Mouse (Mus musculus): ENCODE results near the gene Mindy1. TPM values are rescaled to one million over a fixed set of nuclear protein-coding genes. Genes with fewer than 3 reads are reported as not detected.

Mindy1 gene
- polyA plus RNA-seq, 1 experiment = 96.8 TPM

- H3K27me3 ChIP-seq (ENCODE audit: control insufficient read depth, insufficient read depth, low read length) = no peaks in the 10 kb centered on the region
- TF ChIP-seq POLR2A (IDR thresholded peaks at IDR 0.05; ENCODE audit: borderline replicate concordance, insufficient read depth, low read length) (no peak), CTCF (IDR thresholded peaks at IDR 0.05; ENCODE audit: borderline replicate concordance, insufficient read depth, low read depth, low read length) (no peak)
- H3K4me1 ChIP-seq (ENCODE audit: control insufficient read depth, insufficient read depth, low read length) = peaks cover 19% of the 10 kb centered on the region
- H3K4me3 ChIP-seq (replicated peaks; ENCODE audit: insufficient read depth, low read depth, low read length) = no peak overlapping the region
- no peak overlapping the region for H3K27ac ChIP-seq (ENCODE audit: insufficient read depth, low read length)
- no peak for DNase-seq
- 78% methylated on average over 3 of the region's 3 CpGs for WGBS
Observed at GRCm38 (mm10) chr3:95287541-95287940, 6.4 kb downstream of the Mindy1 start.

DNA sequence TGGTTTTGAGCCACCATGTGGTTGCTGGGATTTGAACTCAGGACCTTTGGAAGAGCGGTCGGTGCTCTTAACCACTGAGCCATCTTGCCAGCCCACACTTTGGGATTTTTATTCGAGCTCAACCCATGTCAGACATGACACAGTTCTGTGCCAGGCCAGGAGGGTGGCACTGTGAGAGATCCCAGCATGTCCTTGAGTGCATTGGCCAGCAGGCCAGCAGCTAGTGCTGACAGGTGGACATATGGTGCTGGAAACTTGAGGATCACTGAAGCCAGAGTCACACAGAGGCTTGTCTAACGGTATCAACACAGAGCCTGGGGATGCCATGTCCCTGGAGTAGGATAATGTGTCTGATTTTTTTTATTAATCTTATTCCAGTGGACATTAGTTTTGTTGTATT is 8.3 kb downstream of the Mindy1 start:
- no peak overlapping the region for H3K27ac ChIP-seq (ENCODE audit: insufficient read depth, low read length)
- 16% methylated on average over 4 of the region's 4 CpGs for WGBS
- H3K4me3 ChIP-seq (replicated peaks; ENCODE audit: insufficient read depth, low read depth, low read length) = no peak overlapping the region
- peaks cover 23% of the 10 kb centered on the region for H3K4me1 ChIP-seq (ENCODE audit: control insufficient read depth, insufficient read depth, low read length)
- TF ChIP-seq POLR2A (IDR thresholded peaks at IDR 0.05; ENCODE audit: borderline replicate concordance, insufficient read depth, low read length) (no peak), CTCF (IDR thresholded peaks at IDR 0.05; ENCODE audit: borderline replicate concordance, insufficient read depth, low read depth, low read length) (no peak)
- DNase-seq = peak; percentile 82 to 93
- H3K27me3 ChIP-seq (ENCODE audit: control insufficient read depth, insufficient read depth, low read length) = no peaks in the 10 kb centered on the region

DNA sequence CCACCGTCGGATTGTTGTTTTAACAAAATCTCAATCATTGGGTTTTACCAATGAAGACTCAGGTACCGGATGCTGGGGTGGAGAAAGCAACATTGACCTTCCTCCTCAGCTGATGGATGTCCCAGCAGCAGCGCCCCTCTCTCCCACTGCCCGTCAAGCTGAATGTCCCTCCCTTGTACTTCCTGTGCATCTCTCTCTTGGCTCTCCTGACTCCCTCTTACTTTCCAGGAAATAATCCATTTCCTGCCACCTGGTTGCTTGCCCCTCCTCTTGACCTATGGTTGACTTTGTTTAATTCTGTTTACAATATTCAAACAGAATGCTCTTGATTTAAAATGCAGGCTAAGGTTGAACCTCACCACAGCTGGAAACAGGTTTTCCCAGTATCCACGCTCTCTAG is 9.0 kb downstream of the Mindy1 start:
- Histone ChIP-seq H3K4me3 (replicated peaks; ENCODE audit: insufficient read depth, low read depth, low read length) (no peak overlapping the region), H3K27me3 (ENCODE audit: control insufficient read depth, insufficient read depth, low read length) (no peaks in the 10 kb centered on the region), H3K27ac (ENCODE audit: insufficient read depth, low read length) (no peak overlapping the region), H3K4me1 (ENCODE audit: control insufficient read depth, insufficient read depth, low read length) (peaks cover 23% of the 10 kb centered on the region)
- 47% methylated on average over 6 of the region's 6 CpGs for WGBS
- DNase-seq = no peak
- TF ChIP-seq CTCF (IDR thresholded peaks at IDR 0.05; ENCODE audit: borderline replicate concordance, insufficient read depth, low read depth, low read length) (no peak), POLR2A (IDR thresholded peaks at IDR 0.05; ENCODE audit: borderline replicate concordance, insufficient read depth, low read length) (no peak)

DNA sequence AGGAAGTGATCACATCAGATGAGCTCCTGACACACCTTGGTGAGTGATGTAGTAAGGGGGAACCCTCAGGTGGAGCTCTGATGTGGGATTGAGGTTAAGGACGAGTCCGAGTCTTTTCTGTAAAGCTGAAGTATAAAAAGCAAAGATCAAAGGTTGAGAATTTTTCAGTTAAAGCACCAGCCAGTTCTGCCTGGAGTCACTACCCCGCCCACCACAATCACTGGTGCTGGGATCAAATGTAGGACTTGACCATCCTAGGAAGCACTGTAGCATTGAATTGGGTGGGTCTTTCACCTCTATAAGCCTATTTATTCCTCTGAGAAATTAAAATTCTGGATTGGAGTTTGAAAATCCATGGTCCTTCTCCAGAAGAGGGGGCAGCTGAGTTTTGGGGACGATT is 9.9 kb downstream of the Mindy1 start:
- WGBS = 85% methylated on average over 4 of the region's 4 CpGs
- no peak for TF ChIP-seq POLR2A (IDR thresholded peaks at IDR 0.05; ENCODE audit: borderline replicate concordance, insufficient read depth, low read length)
- no peak for TF ChIP-seq CTCF (IDR thresholded peaks at IDR 0.05; ENCODE audit: borderline replicate concordance, insufficient read depth, low read depth, low read length)
- no peak overlapping the region for H3K4me3 ChIP-seq (replicated peaks; ENCODE audit: insufficient read depth, low read depth, low read length)
- H3K27ac ChIP-seq (ENCODE audit: insufficient read depth, low read length) = no peak overlapping the region
- no peaks in the 10 kb centered on the region for H3K27me3 ChIP-seq (ENCODE audit: control insufficient read depth, insufficient read depth, low read length)
- peaks cover 21% of the 10 kb centered on the region for H3K4me1 ChIP-seq (ENCODE audit: control insufficient read depth, insufficient read depth, low read length)
- DNase-seq = no peak

DNA sequence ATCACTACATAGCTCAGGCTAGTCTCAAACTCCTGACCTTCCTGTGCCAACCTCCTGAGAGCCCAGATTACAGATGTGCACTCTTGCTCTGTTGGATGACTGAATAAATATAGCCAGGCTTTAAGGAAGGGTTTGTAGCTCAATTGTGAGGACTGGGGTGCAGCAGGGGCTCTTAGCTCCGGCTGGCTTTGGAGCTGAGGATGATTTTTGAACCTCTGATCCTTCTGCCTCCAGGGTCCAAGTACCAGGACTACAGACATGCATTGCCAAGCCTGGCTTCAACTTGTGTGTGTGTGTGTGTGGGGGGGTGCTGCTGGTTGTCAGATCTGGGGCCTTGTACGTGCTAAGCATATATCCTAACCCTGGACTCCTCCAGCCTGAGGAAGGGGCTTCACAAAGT is 11.8 kb downstream of the Mindy1 start:
- DNase-seq = no peak

DNA sequence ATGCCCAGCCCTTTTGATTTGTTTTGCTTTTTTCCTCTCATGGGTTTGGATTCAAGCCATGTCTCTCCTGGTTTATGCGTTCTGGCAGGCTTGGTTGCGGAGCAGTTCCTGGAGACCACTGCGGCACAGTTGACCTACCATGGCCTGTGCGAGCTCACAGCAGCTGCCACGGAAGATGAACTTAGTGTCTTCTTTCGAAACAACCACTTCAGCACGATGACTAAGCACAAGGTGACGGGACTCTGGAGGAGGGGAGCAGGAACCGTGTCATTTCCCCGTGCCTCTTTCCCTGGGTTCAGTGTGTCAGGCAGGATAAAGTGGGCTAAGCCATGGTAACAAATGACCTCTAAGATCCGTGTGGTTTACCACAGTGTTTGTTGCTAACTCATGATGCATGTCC is 12.4 kb downstream of the Mindy1 start:
- DNase-seq = no peak
- TF ChIP-seq POLR2A (IDR thresholded peaks at IDR 0.05; ENCODE audit: borderline replicate concordance, insufficient read depth, low read length) = no peak
- TF ChIP-seq CTCF (IDR thresholded peaks at IDR 0.05; ENCODE audit: borderline replicate concordance, insufficient read depth, low read depth, low read length) = no peak
- no peak overlapping the region for H3K4me3 ChIP-seq (replicated peaks; ENCODE audit: insufficient read depth, low read depth, low read length)
- 38% methylated on average over 11 of the region's 11 CpGs for WGBS
- H3K27ac ChIP-seq (ENCODE audit: insufficient read depth, low read length) = no peak overlapping the region
- peaks cover 12% of the 10 kb centered on the region for H3K4me1 ChIP-seq (ENCODE audit: control insufficient read depth, insufficient read depth, low read length)
- no peaks in the 10 kb centered on the region for H3K27me3 ChIP-seq (ENCODE audit: control insufficient read depth, insufficient read depth, low read length)

More for the DNA sequence above, 11.8 kb downstream of the Mindy1 start:
- H3K4me1 ChIP-seq (ENCODE audit: control insufficient read depth, insufficient read depth, low read length) = peaks cover 17% of the 10 kb centered on the region
- no peak overlapping the region for H3K27ac ChIP-seq (ENCODE audit: insufficient read depth, low read length)
- H3K4me3 ChIP-seq (replicated peaks; ENCODE audit: insufficient read depth, low read depth, low read length) = no peak overlapping the region
- TF ChIP-seq CTCF (IDR thresholded peaks at IDR 0.05; ENCODE audit: borderline replicate concordance, insufficient read depth, low read depth, low read length) (no peak), POLR2A (IDR thresholded peaks at IDR 0.05; ENCODE audit: borderline replicate concordance, insufficient read depth, low read length) (no peak)
- 88% methylated on average over 2 of the region's 2 CpGs for WGBS
- no peaks in the 10 kb centered on the region for H3K27me3 ChIP-seq (ENCODE audit: control insufficient read depth, insufficient read depth, low read length)

GRCm38 (mm10) chr3:95294316-95294715 is 13.2 kb downstream of the Mindy1 start:
- no peak for DNase-seq
- no peak overlapping the region for H3K27ac ChIP-seq (ENCODE audit: insufficient read depth, low read length)
- no peak overlapping the region for H3K4me3 ChIP-seq (replicated peaks; ENCODE audit: insufficient read depth, low read depth, low read length)
- TF ChIP-seq CTCF (IDR thresholded peaks at IDR 0.05; ENCODE audit: borderline replicate concordance, insufficient read depth, low read depth, low read length) (no peak), POLR2A (IDR thresholded peaks at IDR 0.05; ENCODE audit: borderline replicate concordance, insufficient read depth, low read length) (no peak)
- WGBS = 84% methylated on average over 7 of the region's 7 CpGs
- H3K27me3 ChIP-seq (ENCODE audit: control insufficient read depth, insufficient read depth, low read length) = no peaks in the 10 kb centered on the region
- H3K4me1 ChIP-seq (ENCODE audit: control insufficient read depth, insufficient read depth, low read length) = peaks cover 12% of the 10 kb centered on the region

GRCm38 (mm10) chr3:95294718-95295117 is 13.6 kb downstream of the Mindy1 start:
- no peak overlapping the region for H3K4me3 ChIP-seq (replicated peaks; ENCODE audit: insufficient read depth, low read depth, low read length)
- no peak overlapping the region for H3K27ac ChIP-seq (ENCODE audit: insufficient read depth, low read length)
- 53% methylated on average over 5 of the region's 5 CpGs for WGBS
- peaks cover 11% of the 10 kb centered on the region for H3K4me1 ChIP-seq (ENCODE audit: control insufficient read depth, insufficient read depth, low read length)
- no peak for TF ChIP-seq CTCF (IDR thresholded peaks at IDR 0.05; ENCODE audit: borderline replicate concordance, insufficient read depth, low read depth, low read length)
- TF ChIP-seq POLR2A (IDR thresholded peaks at IDR 0.05; ENCODE audit: borderline replicate concordance, insufficient read depth, low read length) = no peak
- H3K27me3 ChIP-seq (ENCODE audit: control insufficient read depth, insufficient read depth, low read length) = no peaks in the 10 kb centered on the region
- DNase-seq = no peak

All from cerebellum, adult 2 months (tissue).